In genomic region chr12:52525486-52525885, GRCm38 (mm10) we compare ENCODE assay signal across 30 mouse cellular contexts.
"Had no signal": no experiment of that assay in that cellular context is flagged by ENCODE, and none has a peak within 500 bp of the region (broad histone marks: within the 10 kb centered on the region; RNA-seq: fewer than 3 reads in every experiment).

No protein-coding gene starts in this region.

- H3K4me3 ChIP-seq: heart, embryonic 12.5 days; heart, embryonic 13.5 days; heart, embryonic 15.5 days; hindbrain, embryonic 10.5 days; hindbrain, embryonic 12.5 days; hindbrain, embryonic 13.5 days; hindbrain, embryonic 15.5 days; intestine, embryonic 15.5 days; kidney, embryonic 15.5 days; layer of hippocampus, adult 2 months; left cerebral cortex, adult 2 months had no signal

- H3K36me3 ChIP-seq: heart, embryonic 15.5 days; hindbrain, embryonic 12.5 days; hindbrain, embryonic 13.5 days; hindbrain, embryonic 15.5 days; intestine, embryonic 15.5 days; kidney, embryonic 15.5 days had no signal

- H3K4me2 ChIP-seq: heart, embryonic 11.5 days; heart, embryonic 12.5 days; heart, embryonic 13.5 days; heart, embryonic 15.5 days; hindbrain, embryonic 12.5 days; hindbrain, embryonic 13.5 days; hindbrain, embryonic 14.5 days; hindbrain, embryonic 15.5 days; intestine, embryonic 15.5 days; kidney, embryonic 15.5 days had no signal

- H3K4me1 ChIP-seq: heart, embryonic 12.5 days; heart, embryonic 15.5 days; hindbrain, embryonic 10.5 days; hindbrain, embryonic 12.5 days; hindbrain, embryonic 13.5 days; hindbrain, embryonic 15.5 days; intestine, embryonic 15.5 days had no signal

- H3K9me3 ChIP-seq: heart, embryonic 12.5 days; heart, embryonic 13.5 days; heart, embryonic 15.5 days; hindbrain, embryonic 10.5 days; hindbrain, embryonic 12.5 days; hindbrain, embryonic 13.5 days; hindbrain, embryonic 15.5 days; intestine, embryonic 15.5 days; kidney, embryonic 15.5 days had no signal

- H3K9ac ChIP-seq: heart, embryonic 12.5 days; heart, embryonic 13.5 days; heart, embryonic 15.5 days; hindbrain, embryonic 12.5 days; hindbrain, embryonic 13.5 days; hindbrain, embryonic 14.5 days; hindbrain, embryonic 15.5 days; intestine, embryonic 15.5 days; kidney, embryonic 15.5 days had no signal

- H3K27ac ChIP-seq: heart, embryonic 13.5 days; heart, embryonic 15.5 days; hindbrain, embryonic 10.5 days; hindbrain, embryonic 12.5 days; hindbrain, embryonic 13.5 days; hindbrain, embryonic 14.5 days; hindbrain, embryonic 15.5 days; hindbrain, postnatal 0 days; intestine, embryonic 15.5 days; kidney, embryonic 15.5 days; kidney, postnatal 0 days; layer of hippocampus, adult 2 months; left cerebral cortex, adult 2 months had no signal

- H3K27me3 ChIP-seq: heart, embryonic 12.5 days; heart, embryonic 13.5 days; heart, embryonic 15.5 days; hindbrain, embryonic 12.5 days; hindbrain, embryonic 13.5 days; hindbrain, embryonic 15.5 days; intestine, embryonic 15.5 days; kidney, embryonic 15.5 days had no signal

- DNase-seq: heart, postnatal 10 days; heart, postnatal 14 days; heart, postnatal 36 days; heart, postnatal 4 days; kidney, adult 11 months; kidney, adult 2 months; kidney, adult 8-10 months; kidney, adult 9 months; kidney, postnatal 10 days; kidney, postnatal 14 days; kidney, postnatal 25 days; kidney, postnatal 36 days; kidney, postnatal 4 days; layer of hippocampus, adult 9-11 months; layer of hippocampus, postnatal 36 days had no signal
